Mouse (Mus musculus): ENCODE measurements at regions not wholly inside any gene's neighbourhood (a gene's known extent, or its start where the extent isn't known, plus 50 kb on each side); places are given as distances from the start of the nearest gene placed in this dataset.

DNA sequence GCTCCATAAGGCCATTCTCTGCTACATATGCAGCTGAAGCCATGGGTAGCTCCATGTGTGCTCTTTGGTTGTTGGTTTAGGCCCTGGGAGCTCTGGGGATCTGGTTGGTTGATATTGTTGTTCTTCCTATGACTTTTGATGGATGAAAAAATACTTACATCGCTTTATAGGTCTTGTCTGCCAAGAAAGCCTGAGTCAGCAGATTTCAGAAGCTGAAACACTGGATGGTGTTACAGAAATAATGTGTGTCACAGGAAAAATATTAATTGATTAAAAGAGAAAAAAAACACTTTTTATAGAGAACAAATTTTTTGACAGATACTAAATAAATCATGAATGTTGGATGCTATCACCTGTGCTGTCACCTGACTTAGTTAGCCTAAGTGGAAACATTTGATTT, 52.4 kb upstream of the Plxna2 start:
- WGBS: 92% methylated on average over 1 of the region's 1 CpGs
- Histone ChIP-seq H3K4me1 (replicated peaks) (peaks cover 14% of the 10 kb centered on the region), H3K36me3 (no peaks in the 10 kb centered on the region), H3K9ac (no peak overlapping the region), H3K9me3 (replicated peaks) (no peaks in the 10 kb centered on the region), H3K4me2 (no peak overlapping the region), H3K27ac (ENCODE audit: poor library complexity, severe bottlenecking) (no peak overlapping the region), H3K4me3 (no peak overlapping the region), H3K27me3 (replicated peaks) (no peaks in the 10 kb centered on the region)
- ATAC-seq (ENCODE audit: insufficient number of reproducible peaks, low FRiP score): no peak

- Histone ChIP-seq H3K4me2 (no peak overlapping the region), H3K4me1 (replicated peaks) (peaks cover 14% of the 10 kb centered on the region), H3K27me3 (replicated peaks) (no peaks in the 10 kb centered on the region), H3K9me3 (replicated peaks) (no peaks in the 10 kb centered on the region), H3K27ac (ENCODE audit: poor library complexity, severe bottlenecking) (no peak overlapping the region), H3K36me3 (no peaks in the 10 kb centered on the region), H3K4me3 (no peak overlapping the region), H3K9ac (no peak overlapping the region)
- no peak for ATAC-seq (ENCODE audit: insufficient number of reproducible peaks, low FRiP score)
- WGBS: 36% methylated on average over 2 of the region's 2 CpGs
These were observed 54.1 kb upstream of the Plxna2 start for GRCm38 (mm10) chr1:194563946-194564345.

DNA sequence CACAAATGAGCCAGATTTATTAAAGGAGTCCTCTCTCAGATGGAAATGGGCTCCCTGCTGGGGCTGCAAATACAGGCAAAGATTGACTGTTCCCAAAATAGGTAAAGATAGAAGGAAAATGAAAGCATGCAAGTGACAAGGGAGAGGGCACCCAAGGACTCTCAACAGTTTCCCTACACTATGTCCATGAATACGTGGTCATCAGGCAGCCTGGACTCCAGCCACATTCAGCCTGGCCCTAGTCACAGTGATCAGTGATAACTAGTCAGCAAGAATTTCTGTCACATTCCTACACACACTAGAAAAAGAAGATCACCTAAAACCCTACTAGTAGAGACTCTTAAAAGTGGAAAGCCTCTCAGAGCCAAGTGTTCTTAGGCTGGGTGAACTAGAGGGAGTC, 56.9 kb upstream of the Plxna2 start:
- WGBS: 15% methylated on average over 1 of the region's 1 CpGs
- no peaks in the 10 kb centered on the region for H3K36me3 ChIP-seq
- ATAC-seq (ENCODE audit: insufficient number of reproducible peaks, low FRiP score): no peak
- no peak overlapping the region for H3K4me3 ChIP-seq
- no peak overlapping the region for H3K4me2 ChIP-seq
- H3K4me1 ChIP-seq (replicated peaks): peaks cover 16% of the 10 kb centered on the region
- no peaks in the 10 kb centered on the region for H3K9me3 ChIP-seq (replicated peaks)
- H3K27me3 ChIP-seq (replicated peaks): no peaks in the 10 kb centered on the region
- H3K9ac ChIP-seq: no peak overlapping the region
- H3K27ac ChIP-seq (ENCODE audit: poor library complexity, severe bottlenecking): no peak overlapping the region

GRCm38 (mm10) chr1:194548661-194549060, 69.4 kb upstream of the Plxna2 start:
- H3K4me3 ChIP-seq: no peak overlapping the region
- H3K4me2 ChIP-seq: no peak overlapping the region
- no peaks in the 10 kb centered on the region for H3K27me3 ChIP-seq (replicated peaks)
- no peak overlapping the region for H3K27ac ChIP-seq (ENCODE audit: poor library complexity, severe bottlenecking)
- H3K9ac ChIP-seq: no peak overlapping the region
- no peaks in the 10 kb centered on the region for H3K9me3 ChIP-seq (replicated peaks)
- H3K4me1 ChIP-seq (replicated peaks): no peaks in the 10 kb centered on the region
- no peaks in the 10 kb centered on the region for H3K36me3 ChIP-seq
- ATAC-seq (ENCODE audit: insufficient number of reproducible peaks, low FRiP score): no peak

- H3K4me2 ChIP-seq: no peak overlapping the region
- H3K36me3 ChIP-seq: no peaks in the 10 kb centered on the region
- H3K9ac ChIP-seq: no peak overlapping the region
- no peaks in the 10 kb centered on the region for H3K27me3 ChIP-seq (replicated peaks)
- H3K9me3 ChIP-seq (replicated peaks): no peaks in the 10 kb centered on the region
- no peak overlapping the region for H3K4me3 ChIP-seq
- H3K4me1 ChIP-seq (replicated peaks): no peaks in the 10 kb centered on the region
- 86% methylated on average over 1 of the region's 1 CpGs for WGBS
- H3K27ac ChIP-seq (ENCODE audit: poor library complexity, severe bottlenecking): no peak overlapping the region
- no peak for ATAC-seq (ENCODE audit: insufficient number of reproducible peaks, low FRiP score)
These were observed 69.8 kb upstream of the Plxna2 start for GRCm38 (mm10) chr1:194548243-194548642.

- H3K4me2 ChIP-seq: no peak overlapping the region
- H3K4me1 ChIP-seq (replicated peaks): no peaks in the 10 kb centered on the region
- H3K9me3 ChIP-seq (replicated peaks): no peaks in the 10 kb centered on the region
- H3K27me3 ChIP-seq (replicated peaks): no peaks in the 10 kb centered on the region
- no peak for ATAC-seq (ENCODE audit: insufficient number of reproducible peaks, low FRiP score)
- WGBS: 88% methylated on average over 2 of the region's 2 CpGs
- H3K4me3 ChIP-seq: no peak overlapping the region
- H3K9ac ChIP-seq: no peak overlapping the region
- no peak overlapping the region for H3K27ac ChIP-seq (ENCODE audit: poor library complexity, severe bottlenecking)
- no peaks in the 10 kb centered on the region for H3K36me3 ChIP-seq
These were observed 77.1 kb upstream of the Plxna2 start for GRCm38 (mm10) chr1:194540923-194541322.

DNA sequence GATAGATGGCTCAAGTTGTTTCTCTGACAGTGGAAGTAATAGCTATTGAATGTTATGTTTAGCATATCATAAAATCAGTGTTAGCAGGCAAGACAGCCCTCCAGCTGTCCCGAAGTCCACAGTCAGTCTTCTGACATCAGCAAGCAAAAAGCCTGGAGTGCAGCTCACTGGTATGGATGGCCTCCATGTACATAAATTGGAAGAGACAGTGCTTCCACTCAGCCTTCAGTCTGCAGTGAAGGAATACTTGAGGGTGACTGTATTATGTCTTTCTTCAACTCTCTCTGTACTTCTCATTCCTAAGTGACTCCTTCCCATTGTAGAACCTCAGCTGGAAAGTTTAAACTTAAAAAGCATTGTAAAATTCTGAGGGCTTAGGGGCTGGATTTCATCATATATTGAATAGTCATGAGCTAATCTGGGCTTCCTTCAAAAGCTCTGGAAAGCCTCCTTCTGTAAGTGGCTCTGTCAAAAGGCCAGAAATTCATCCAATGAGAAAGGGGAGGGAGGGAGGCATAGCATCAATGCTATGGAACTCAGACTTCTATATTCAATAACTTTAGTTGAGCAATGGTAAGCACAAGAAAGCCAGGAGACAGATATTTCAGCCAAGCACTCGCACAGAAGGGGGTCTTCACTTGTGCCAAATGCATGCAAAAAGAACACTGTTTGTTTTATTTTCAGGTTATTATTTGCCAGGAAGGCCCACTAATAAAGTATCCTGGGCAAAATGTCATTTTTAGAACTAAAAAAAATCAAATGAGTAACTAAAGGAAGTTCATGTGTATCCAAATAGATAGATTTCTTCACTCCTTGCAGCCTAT, 90.5 kb upstream of the Plxna2 start:
- H3K9me3 ChIP-seq (replicated peaks): no peaks in the 10 kb centered on the region
- no peak for ATAC-seq (ENCODE audit: insufficient number of reproducible peaks, low FRiP score)
- H3K4me2 ChIP-seq: no peak overlapping the region
- H3K36me3 ChIP-seq: no peaks in the 10 kb centered on the region
- 58% methylated on average over 2 of the region's 2 CpGs for WGBS
- H3K27me3 ChIP-seq (replicated peaks): no peaks in the 10 kb centered on the region
- H3K27ac ChIP-seq (ENCODE audit: poor library complexity, severe bottlenecking): no peak overlapping the region
- no peak overlapping the region for H3K4me3 ChIP-seq
- no peak overlapping the region for H3K9ac ChIP-seq
- H3K4me1 ChIP-seq (replicated peaks): no peaks in the 10 kb centered on the region

GRCm38 (mm10) chr1:194524976-194525375, 93.0 kb upstream of the Plxna2 start:
- Histone ChIP-seq H3K9ac (no peak overlapping the region), H3K27ac (ENCODE audit: poor library complexity, severe bottlenecking) (no peak overlapping the region), H3K4me1 (replicated peaks) (peaks cover 7% of the 10 kb centered on the region; the same call in 1 of the 2 replicates), H3K27me3 (replicated peaks) (no peaks in the 10 kb centered on the region), H3K4me2 (no peak overlapping the region), H3K9me3 (replicated peaks) (no peaks in the 10 kb centered on the region), H3K36me3 (no peaks in the 10 kb centered on the region), H3K4me3 (no peak overlapping the region)
- WGBS: 91% methylated on average over 2 of the region's 2 CpGs
- ATAC-seq (ENCODE audit: insufficient number of reproducible peaks, low FRiP score): no peak

GRCm38 (mm10) chr1:194521216-194521615, 96.8 kb upstream of the Plxna2 start:
- Histone ChIP-seq H3K9ac (no peak overlapping the region), H3K36me3 (no peaks in the 10 kb centered on the region), H3K4me1 (replicated peaks) (peaks cover 7% of the 10 kb centered on the region; the same call in 1 of the 2 replicates), H3K4me2 (no peak overlapping the region), H3K4me3 (no peak overlapping the region), H3K9me3 (replicated peaks) (no peaks in the 10 kb centered on the region), H3K27me3 (replicated peaks) (no peaks in the 10 kb centered on the region), H3K27ac (ENCODE audit: poor library complexity, severe bottlenecking) (no peak overlapping the region)
- 70% methylated on average over 2 of the region's 2 CpGs for WGBS
- ATAC-seq (ENCODE audit: insufficient number of reproducible peaks, low FRiP score): no peak

- Histone ChIP-seq H3K9ac (no peak overlapping the region), H3K36me3 (no peaks in the 10 kb centered on the region), H3K9me3 (replicated peaks) (no peaks in the 10 kb centered on the region), H3K4me2 (no peak overlapping the region), H3K27ac (ENCODE audit: poor library complexity, severe bottlenecking) (no peak overlapping the region), H3K27me3 (replicated peaks) (no peaks in the 10 kb centered on the region), H3K4me1 (replicated peaks) (peaks cover 7% of the 10 kb centered on the region; the same call in 1 of the 2 replicates), H3K4me3 (no peak overlapping the region)
- ATAC-seq (ENCODE audit: insufficient number of reproducible peaks, low FRiP score): no peak
- 79% methylated on average over 6 of the region's 6 CpGs for WGBS
These were observed 98.4 kb upstream of the Plxna2 start for GRCm38 (mm10) chr1:194519509-194520220.

- Histone ChIP-seq H3K4me3 (no peak overlapping the region), H3K27me3 (replicated peaks) (no peaks in the 10 kb centered on the region), H3K4me2 (no peak overlapping the region), H3K9me3 (replicated peaks) (peaks cover 4% of the 10 kb centered on the region; the same call in 1 of the 2 replicates), H3K27ac (ENCODE audit: poor library complexity, severe bottlenecking) (no peak overlapping the region), H3K9ac (no peak overlapping the region), H3K36me3 (no peaks in the 10 kb centered on the region), H3K4me1 (replicated peaks) (peaks cover 7% of the 10 kb centered on the region; the same call in 1 of the 2 replicates)
- WGBS: 77% methylated on average over 1 of the region's 1 CpGs
- ATAC-seq (ENCODE audit: insufficient number of reproducible peaks, low FRiP score): no peak
These were observed 101.9 kb upstream of the Plxna2 start for GRCm38 (mm10) chr1:194516136-194516535.
